11 mouse cellular contexts compared by ENCODE assay signal in the genomic region with DNA sequence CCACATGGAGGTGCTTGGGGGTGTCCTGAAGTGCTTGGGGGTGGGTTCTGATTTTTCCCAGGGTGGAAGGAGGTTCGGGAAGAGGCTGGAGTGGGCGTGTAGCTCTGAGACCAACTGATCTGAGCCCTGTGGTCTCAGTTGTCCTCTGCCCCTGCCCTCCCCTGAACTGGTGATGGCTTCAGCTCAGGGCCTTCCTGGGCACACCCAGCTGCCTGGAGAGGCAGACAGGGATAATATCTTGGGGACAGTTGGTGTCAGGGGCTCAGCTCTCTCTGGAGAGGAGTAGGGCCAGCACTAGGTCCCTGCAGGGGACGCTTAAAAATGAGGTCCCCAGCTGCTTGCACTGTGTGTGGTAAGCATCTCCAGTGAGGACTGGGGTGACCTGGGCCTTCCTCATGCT. TPM values are rescaled to one million over a fixed set of nuclear protein-coding genes. Genes with fewer than 3 reads are reported as not detected.
DNase-seq lines count a peak whose midpoint lies in the region; ATAC-seq and TF ChIP-seq lines count a peak whose summit lies in the region.
"Had no signal": no experiment of that assay in that cellular context is flagged by ENCODE, and none has a peak within 500 bp of the region (broad histone marks: within the 10 kb centered on the region; RNA-seq: fewer than 3 reads in every experiment).

No protein-coding gene starts in this region.

- peak overlapping the region; percentile 16 for H3K4me2 ChIP-seq in heart, embryonic 14.5 days (ENCODE audit: low read length)
- peak overlapping the region; percentile 88; the same call in 1 of the 2 replicates for H3K4me2 ChIP-seq in hindbrain, embryonic 12.5 days (replicated peaks)
- peak overlapping the region; percentile 98 for H3K4me2 ChIP-seq in liver, postnatal 0 days (ENCODE audit: low read depth, low read length)

- TF ChIP-seq EP300 in liver, postnatal 0 days (IDR thresholded peaks at IDR 0.05; ENCODE audit: low read depth) = no peak

- no peak overlapping the region for H3K27ac ChIP-seq in heart, embryonic 14.5 days (replicated peaks in 1 of 2; ENCODE audit: control insufficient read depth in 1 of 2, insufficient read depth in 1 of 2, low read depth in 2 of 2, low read length in 2 of 2)
- peak overlapping the region; percentile 37; the same call in 1 of the 2 replicates for H3K27ac ChIP-seq in hindbrain, embryonic 12.5 days
- H3K27ac ChIP-seq in liver, postnatal 0 days (ENCODE audit: low read depth) = peak overlapping the region; percentile 98

- H3K36me3 ChIP-seq in heart, embryonic 14.5 days (ENCODE audit: control insufficient read depth, insufficient read depth, low read length) = peaks cover 28% of the 10 kb centered on the region
- peaks cover 23% of the 10 kb centered on the region for H3K36me3 ChIP-seq in hindbrain, embryonic 12.5 days
- peaks cover 25% of the 10 kb centered on the region for H3K36me3 ChIP-seq in liver, postnatal 0 days (replicated peaks; ENCODE audit: insufficient read depth, low read length)

- no peak for TF ChIP-seq CTCF in liver, postnatal 0 days (IDR thresholded peaks at IDR 0.05; ENCODE audit: low read depth)

- H3K4me1 ChIP-seq in heart, embryonic 14.5 days (ENCODE audit: control insufficient read depth in 2 of 2, insufficient read depth in 2 of 2, low read length in 2 of 2) = peaks cover 10 to 23% of the 10 kb centered on the region in 2 experiments
- H3K4me1 ChIP-seq in hindbrain, embryonic 12.5 days = peaks cover 40% of the 10 kb centered on the region
- H3K4me1 ChIP-seq in liver, postnatal 0 days (ENCODE audit: insufficient read depth) = peaks cover 38% of the 10 kb centered on the region

- ATAC-seq in heart, embryonic 14.5 days (ENCODE audit: insufficient number of reproducible peaks, insufficient read depth, low FRiP score, low read depth) = no peak
- ATAC-seq in hindbrain, embryonic 12.5 days (ENCODE audit: low FRiP score) = no peak
- peak; percentile 62 for ATAC-seq in liver, postnatal 0 days

- H3K9me3 ChIP-seq in heart, embryonic 14.5 days (ENCODE audit: control insufficient read depth, low read length) = no peaks in the 10 kb centered on the region
- H3K9me3 ChIP-seq in hindbrain, embryonic 12.5 days (replicated peaks) = no peaks in the 10 kb centered on the region
- H3K9me3 ChIP-seq in liver, postnatal 0 days (ENCODE audit: low read length) = no peaks in the 10 kb centered on the region

- 70% methylated on average over 3 of the region's 3 CpGs for WGBS in heart, embryonic 14.5 days
- WGBS in hindbrain, embryonic 12.5 days = 64% methylated on average over 3 of the region's 3 CpGs
- WGBS in liver, postnatal 0 days (ENCODE audit: insufficient replicate concordance) = 69% methylated on average over 3 of the region's 3 CpGs

- intact Hi-C loops in heart, postnatal 10 days (cut with DNase I) = no loop called here

- H3K9ac ChIP-seq in heart, embryonic 14.5 days (ENCODE audit: low read length) = no peak overlapping the region; the same call in 1 of the 2 replicates
- H3K9ac ChIP-seq in hindbrain, embryonic 12.5 days = peak overlapping the region; percentile 28
- peak overlapping the region; percentile 86 for H3K9ac ChIP-seq in liver, postnatal 0 days (replicated peaks)

- no peak for DNase-seq in heart, postnatal 10 days
- DNase-seq in c-Kit-positive CD71-positive TER-119-positive erythroid progenitor cells, embryonic 14.5 days (ENCODE audit: low spot score) = peak; percentile 60
- DNase-seq in liver, postnatal 0 days = peak; percentile 54
- no peak for DNase-seq in right cerebral cortex, postnatal 14 days
- DNase-seq in cerebellum, postnatal 14 days = no peak
- DNase-seq in adrenal gland, adult 18-20 months (ENCODE audit: low spot score in 2 of 2) = no peak
- DNase-seq: adrenal gland, postnatal 25 days; kidney, postnatal 25 days had no signal

- no peak overlapping the region for H3K4me3 ChIP-seq in heart, embryonic 14.5 days (ENCODE audit: control insufficient read depth in 1 of 2, insufficient read depth in 1 of 2, low read depth in 1 of 2, low read length in 2 of 2)
- H3K4me3 ChIP-seq in hindbrain, embryonic 12.5 days = no peak overlapping the region; the same call in 1 of the 2 replicates
- H3K4me3 ChIP-seq in liver, postnatal 0 days (ENCODE audit: low read depth, low read length) = peak overlapping the region; percentile 90

- H3K27me3 ChIP-seq in heart, embryonic 14.5 days (ENCODE audit: control insufficient read depth, insufficient read depth, low read length) = no peaks in the 10 kb centered on the region
- no peaks in the 10 kb centered on the region; the same call in 1 of the 2 replicates for H3K27me3 ChIP-seq in hindbrain, embryonic 12.5 days
- H3K27me3 ChIP-seq in liver, postnatal 0 days (ENCODE audit: insufficient read depth, low read length) = no peaks in the 10 kb centered on the region

RNA-seq across cellular contexts. Expression of a gene that starts 2.8 kb away (rescaled TPM):
- 21.3 and 23.7 TPM in 2 replicates for polyA plus RNA-seq in heart, embryonic 14.5 days (2014; fragmentation: Nextera tagmentation; extraction: Ambion mirVana)
- 10 to 100 TPM; 26.0 to 27.7 TPM for total RNA-seq in heart, postnatal 10 days (2021)
- polyA plus RNA-seq in hindbrain, embryonic 12.5 days (2016; fragmentation: Nextera tagmentation; extraction: Ambion mirVana) = 56.6 and 58.8 TPM in 2 replicates
- polyA plus RNA-seq in liver, postnatal 0 days (2015; fragmentation: Nextera tagmentation; extraction: Ambion mirVana) = 27.6 and 27.7 TPM in 2 replicates
- total RNA-seq in adrenal gland, adult 18-20 months (2021) = 10 to 100 TPM; 24.0 to 28.3 TPM

RNA-seq across cellular contexts. Expression of a gene that starts 2.8 kb away (rescaled TPM):
- 200 and 230 TPM in 2 replicates for polyA plus RNA-seq in heart, embryonic 14.5 days (2014; fragmentation: Nextera tagmentation; extraction: Ambion mirVana)
- 10 to 100 TPM; 23.6 to 28.2 TPM for total RNA-seq in heart, postnatal 10 days (2021)
- polyA plus RNA-seq in hindbrain, embryonic 12.5 days (2016; fragmentation: Nextera tagmentation; extraction: Ambion mirVana) = 214 and 250 TPM in 2 replicates
- 104 and 108 TPM in 2 replicates for polyA plus RNA-seq in liver, postnatal 0 days (2015; fragmentation: Nextera tagmentation; extraction: Ambion mirVana)
- total RNA-seq in adrenal gland, adult 18-20 months (2021) = 10 to 100 TPM; 22.9 to 34.3 TPM

RNA-seq across cellular contexts. Expression of a gene that starts 13.8 kb away (rescaled TPM):
- 0.05 and 0.07 TPM in 2 replicates for polyA plus RNA-seq in heart, embryonic 14.5 days (2014; fragmentation: Nextera tagmentation; extraction: Ambion mirVana)
- total RNA-seq in heart, postnatal 10 days (2021) = not detected
- 0.08 TPM in 2 replicates for polyA plus RNA-seq in hindbrain, embryonic 12.5 days (2016; fragmentation: Nextera tagmentation; extraction: Ambion mirVana)
- polyA plus RNA-seq in liver, postnatal 0 days (2015; fragmentation: Nextera tagmentation; extraction: Ambion mirVana) = 0.12 TPM in 2 replicates
- total RNA-seq in adrenal gland, adult 18-20 months (2021) = under 1 TPM; 0.10 to 0.13 TPM
- total RNA-seq: adrenal gland, postnatal 25 days had no signal

RNA-seq across cellular contexts. Expression of a gene that starts 14.0 kb away (rescaled TPM):
- 0.46 TPM in 2 replicates for polyA plus RNA-seq in heart, embryonic 14.5 days (2014; fragmentation: Nextera tagmentation; extraction: Ambion mirVana)
- total RNA-seq in heart, postnatal 10 days (2021) = 1 to 10 TPM; 3.8 to 6.5 TPM
- polyA plus RNA-seq in hindbrain, embryonic 12.5 days (2016; fragmentation: Nextera tagmentation; extraction: Ambion mirVana) = 0.74 and 0.94 TPM in 2 replicates
- polyA plus RNA-seq in liver, postnatal 0 days (2015; fragmentation: Nextera tagmentation; extraction: Ambion mirVana) = not detected in 2 replicates
- 1 to 10 TPM; 4.1 to 6.3 TPM for total RNA-seq in adrenal gland, adult 18-20 months (2021)
- polyA plus RNA-seq: urinary bladder, adult 2 months had no signal

RNA-seq across cellular contexts. Expression of a gene that starts 31.4 kb away (rescaled TPM):
- polyA plus RNA-seq in heart, embryonic 14.5 days (2014; fragmentation: Nextera tagmentation; extraction: Ambion mirVana) = 2,025 and 2,172 TPM in 2 replicates
- total RNA-seq in heart, postnatal 10 days (2021) = 1,000 to 10,000 TPM; 1,023 to 1,076 TPM
- polyA plus RNA-seq in hindbrain, embryonic 12.5 days (2016; fragmentation: Nextera tagmentation; extraction: Ambion mirVana) = 1,255 and 1,389 TPM in 2 replicates
- polyA plus RNA-seq in liver, postnatal 0 days (2015; fragmentation: Nextera tagmentation; extraction: Ambion mirVana) = 1,017 and 1,029 TPM in 2 replicates
- 100 to 1,000 TPM; 903 to 981 TPM for total RNA-seq in adrenal gland, adult 18-20 months (2021)

Comparison
In these comparisons a context has a peak if more than half of its experiments do, and no peak if none do; other contexts are left out.
1. H3K27ac ChIP-seq: peak in hindbrain, embryonic 12.5 days (single experiment) and liver, postnatal 0 days (single experiment); none in heart, embryonic 14.5 days (0 of 2).
2. H3K4me2 ChIP-seq: peak in every context shown above with its lines; median percentile 98 in liver, postnatal 0 days; 88 in hindbrain, embryonic 12.5 days; 16 in heart, embryonic 14.5 days.
3. DNase-seq: peak in c-Kit-positive CD71-positive TER-119-positive erythroid progenitor cells, embryonic 14.5 days (single experiment) and liver, postnatal 0 days (single experiment); none in heart, postnatal 10 days (0 of 2), right cerebral cortex, postnatal 14 days (single experiment), cerebellum, postnatal 14 days (0 of 2) and adrenal gland, adult 18-20 months (0 of 2).